Mouse (Mus musculus): ENCODE data around the gene Pam16.
A peak's percentile ranks its signal among the peaks of the same experiment; 100 is the strongest.

Pam16 gene

GRCm38 (mm10) chr16:4645867-4646266 is 21.1 kb upstream of the Pam16 start:
- no peak for DNase-seq

GRCm38 (mm10) chr16:4643670-4644419 is 19.1 kb upstream of the Pam16 start:
- DNase-seq, result peak; percentile 92

GRCm38 (mm10) chr16:4642937-4643336 is 18.1 kb upstream of the Pam16 start:
- no peak for DNase-seq

- peak; percentile 67 for DNase-seq
Measured at GRCm38 (mm10) chr16:4642190-4642589, 17.4 kb upstream of the Pam16 start.

- no peak for DNase-seq
Measured at GRCm38 (mm10) chr16:4641119-4641838, 16.5 kb upstream of the Pam16 start.

GRCm38 (mm10) chr16:4640267-4641005 is 15.6 kb upstream of the Pam16 start:
- peak; percentile 96 for DNase-seq

GRCm38 (mm10) chr16:4639831-4640237 is 15.0 kb upstream of the Pam16 start, which contains the start of the genes Vasn and Dnaja3:
Gene Vasn (plus strand): TSS chr16:4639941.
Gene Dnaja3 (plus strand): TSS chr16:4639989.
- peak; percentile 96 for DNase-seq

GRCm38 (mm10) chr16:4638891-4639390 is 14.2 kb upstream of the Pam16 start:
- DNase-seq, result no peak

GRCm38 (mm10) chr16:4635760-4636159 is 11.0 kb upstream of the Pam16 start:
- no peak for DNase-seq

- no peak for DNase-seq
Measured at GRCm38 (mm10) chr16:4634681-4635080, 9.9 kb upstream of the Pam16 start.

GRCm38 (mm10) chr16:4633661-4634060 is 8.9 kb upstream of the Pam16 start:
- no peak for DNase-seq

GRCm38 (mm10) chr16:4632050-4632449 is 7.3 kb upstream of the Pam16 start:
- peak; percentile 75 for DNase-seq

- peak; percentile 90 for DNase-seq
Measured at GRCm38 (mm10) chr16:4629950-4630349, 5.2 kb upstream of the Pam16 start.

- DNase-seq, result peak; percentile 77
Measured at GRCm38 (mm10) chr16:4628898-4629419, 4.2 kb upstream of the Pam16 start.

GRCm38 (mm10) chr16:4627105-4627504 is 2.3 kb upstream of the Pam16 start:
- no peak for DNase-seq

- DNase-seq, result no peak
Measured at GRCm38 (mm10) chr16:4624074-4624473, 714 bp downstream of the Pam16 start.

- DNase-seq, result no peak
Measured at GRCm38 (mm10) chr16:4616829-4617228, 8.0 kb downstream of the Pam16 start.

GRCm38 (mm10) chr16:4615297-4615696 is 9.5 kb downstream of the Pam16 start:
- no peak for DNase-seq

GRCm38 (mm10) chr16:4614639-4615038 is 10.1 kb downstream of the Pam16 start:
- DNase-seq, result peak; percentile 93

- DNase-seq, result no peak
Measured at GRCm38 (mm10) chr16:4613736-4614135, 11.1 kb downstream of the Pam16 start.

- no peak for DNase-seq
Measured at GRCm38 (mm10) chr16:4611676-4612075, 13.1 kb downstream of the Pam16 start.

- no peak for DNase-seq
Measured at GRCm38 (mm10) chr16:4611193-4611592, 13.6 kb downstream of the Pam16 start.

- no peak for DNase-seq
Measured at GRCm38 (mm10) chr16:4608532-4609059, 16.2 kb downstream of the Pam16 start.

All from kidney, adult 9 months (tissue).